Mouse (Mus musculus) heart, embryonic 10.5 days (tissue): ENCODE measurements around the gene Zfp14. TPM values are rescaled to one million over a fixed set of nuclear protein-coding genes. Genes with fewer than 3 reads are reported as not detected.

Source experiments
- DNase-seq: peaks from one replicate; pipeline ENCODE4 v3.0.0-alpha.2; 2017; ENCODE audit warnings: low spot score
- H3K27ac ChIP-seq: fragments of 300-500 bp; sonication (generic); 2 replicates; pipeline ENCODE4 v1.5.1; 2016; ENCODE audit warnings: mild to moderate bottlenecking
- H3K27me3 ChIP-seq: fragments of 300-500 bp; sonication (generic); 2 replicates; pipeline ENCODE4 v1.6.1; 2016; ENCODE audit warnings: mild to moderate bottlenecking; ENCODE audit not compliant: poor library complexity, insufficient read depth, severe bottlenecking
- H3K36me3 ChIP-seq: fragments of 300-500 bp; sonication (generic); 2 replicates; pipeline ENCODE4 v1.6.1; 2016; ENCODE audit warnings: mild to moderate bottlenecking, moderate library complexity
- H3K4me1 ChIP-seq: fragments of 300-500 bp; sonication (generic); 2 replicates; pipeline ENCODE4 v1.6.1; 2016; ENCODE audit warnings: mild to moderate bottlenecking
- H3K4me3 ChIP-seq: fragments of 300-500 bp; sonication (generic); 2 replicates; pipeline ENCODE4 v1.5.1; 2016; ENCODE audit warnings: mild to moderate bottlenecking, moderate library complexity
- H3K9me3 ChIP-seq: fragments of 300-500 bp; sonication (generic); 2 replicates; pipeline ENCODE4 v1.6.1; 2016; ENCODE audit warnings: mild to moderate bottlenecking, moderate library complexity
- WGBS: fragments of 180-500 bp; shearing (Covaris S2); methylation state at CpG from one replicate; pipeline ENCODE4 v1.1.7; 2016; 5-methylcytosine and 5-hydroxymethylcytosine counted together
- polyA plus RNA-seq: library from polyadenylated mRNA; unstranded; fragments of >200 nt; fragmentation: Nextera tagmentation; extraction: Ambion mirVana; gene quantifications from 2 replicates; pipeline ENCODE4 v1.2.1, GENCODE M21; 2016

Zfp14 gene
- polyA plus RNA-seq, 1 experiment from 2014 or later: 2.7 TPM

DNA sequence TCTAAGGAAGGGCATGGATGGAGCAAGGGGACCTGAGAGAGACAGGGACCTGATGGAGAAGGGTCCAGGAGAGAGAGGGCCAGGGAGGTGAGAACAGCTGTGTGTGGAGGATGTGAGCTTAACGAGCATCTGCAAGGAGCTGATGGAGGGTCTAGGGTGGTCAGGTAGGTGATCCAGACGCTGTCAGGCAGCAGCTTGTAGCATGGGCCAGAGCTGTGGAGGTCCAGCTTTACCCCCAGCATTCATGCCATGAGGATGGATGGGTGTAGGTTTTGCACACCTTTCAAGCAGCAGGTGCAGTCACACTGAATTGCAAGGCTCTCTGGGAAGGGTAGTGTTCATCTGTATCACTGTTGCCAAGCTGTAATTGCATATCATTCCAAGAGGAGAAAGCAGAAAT, 31.6 kb downstream of the Zfp14 start:
- Histone ChIP-seq H3K27ac (no peak overlapping the region), H3K36me3 (peaks cover 96% of the 10 kb centered on the region), H3K9me3 (no peaks in the 10 kb centered on the region), H3K4me1 (no peaks in the 10 kb centered on the region), H3K4me3 (no peak overlapping the region), H3K27me3 (no peaks in the 10 kb centered on the region)
- 89% methylated on average over 2 of the region's 2 CpGs for WGBS
- no peak for DNase-seq

DNA sequence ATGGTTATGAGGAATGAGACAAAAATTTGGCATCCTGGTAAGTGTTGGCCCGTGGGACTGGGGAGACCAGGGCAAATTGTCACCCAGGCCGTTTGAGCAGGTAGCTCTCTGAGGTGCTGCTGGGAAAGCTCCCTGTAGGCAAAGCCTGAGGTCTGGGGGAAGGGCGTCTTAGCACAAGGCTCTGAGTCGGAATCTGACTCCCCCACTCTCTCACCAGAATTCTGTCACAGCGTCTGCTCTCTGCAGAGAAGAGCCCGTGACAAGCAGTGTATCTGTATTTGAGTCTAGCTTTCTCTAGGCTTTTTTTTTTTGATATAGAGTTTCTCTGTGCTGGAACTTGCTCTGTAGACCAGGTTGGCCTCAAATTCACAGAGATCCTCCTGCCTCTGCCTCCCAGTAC, 34.0 kb downstream of the Zfp14 start:
- WGBS: 93% methylated on average over 6 of the region's 6 CpGs
- H3K27ac ChIP-seq: no peak overlapping the region
- peaks cover 92% of the 10 kb centered on the region for H3K36me3 ChIP-seq

DNA sequence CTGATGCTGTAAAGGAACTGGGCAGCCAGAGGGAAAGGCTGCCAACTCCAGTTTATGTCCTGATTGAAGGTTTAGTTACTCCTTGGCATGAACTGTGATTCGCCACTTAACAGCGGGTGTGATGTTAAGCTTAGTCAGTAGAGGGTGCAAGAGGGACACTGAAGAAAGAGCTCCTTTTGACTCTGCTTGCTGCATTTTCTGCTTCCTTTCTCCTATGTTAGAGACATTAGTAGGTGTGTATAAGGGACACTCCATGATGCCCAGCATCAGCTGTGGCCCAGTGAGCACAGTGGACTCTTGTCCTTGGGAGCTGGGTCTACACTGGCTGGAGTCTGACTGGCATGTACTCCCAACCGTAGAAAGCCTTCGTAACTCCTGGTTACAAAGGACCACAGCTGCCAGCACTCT, 38.2 kb downstream of the Zfp14 start:
- Histone ChIP-seq H3K4me3 (no peak overlapping the region), H3K4me1 (no peaks in the 10 kb centered on the region), H3K9me3 (no peaks in the 10 kb centered on the region), H3K27ac (no peak overlapping the region), H3K27me3 (no peaks in the 10 kb centered on the region), H3K36me3 (peaks cover 89% of the 10 kb centered on the region)
- 87% methylated on average over 4 of the region's 4 CpGs for WGBS
- peak; percentile 62 for DNase-seq

More for the DNA sequence above, 34.0 kb downstream of the Zfp14 start:
- no peaks in the 10 kb centered on the region for H3K27me3 ChIP-seq
- no peaks in the 10 kb centered on the region for H3K9me3 ChIP-seq
- H3K4me3 ChIP-seq: no peak overlapping the region
- H3K4me1 ChIP-seq: no peaks in the 10 kb centered on the region
- no peak for DNase-seq

DNA sequence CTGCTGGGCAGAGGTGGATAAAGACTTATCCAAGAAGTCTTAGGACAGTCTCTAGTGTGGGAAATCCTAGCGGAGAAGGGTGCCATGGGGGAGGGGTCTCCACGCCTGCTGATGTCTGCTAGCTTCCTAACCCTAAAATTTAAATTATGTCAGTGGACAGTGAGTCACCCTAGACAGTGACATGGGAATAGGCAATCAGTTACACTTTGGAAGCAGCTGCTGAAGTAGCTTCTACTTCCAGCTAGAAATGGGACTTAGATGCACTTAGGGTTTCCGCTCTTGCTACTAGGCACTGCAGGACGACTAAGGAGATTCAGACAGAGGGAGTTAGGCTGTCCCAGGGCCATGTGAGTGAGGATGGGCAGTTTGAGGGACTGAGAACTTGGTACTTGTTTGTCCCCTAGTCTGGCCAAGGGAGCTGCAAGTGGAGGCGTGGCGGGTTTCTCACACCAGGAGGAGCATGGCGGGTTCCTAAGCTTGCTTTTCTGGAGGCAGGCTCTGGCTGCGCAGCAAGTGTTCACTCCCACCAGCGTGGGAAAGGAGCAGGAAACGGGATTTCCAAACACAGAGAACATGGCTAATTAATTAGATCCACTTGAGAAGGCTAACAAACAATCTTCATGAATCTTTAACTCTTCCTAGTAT, 40.5 kb downstream of the Zfp14 start:
- no peak for DNase-seq
- no peak overlapping the region for H3K27ac ChIP-seq
- no peak overlapping the region for H3K4me3 ChIP-seq
- no peaks in the 10 kb centered on the region for H3K9me3 ChIP-seq
- peaks cover 87% of the 10 kb centered on the region for H3K36me3 ChIP-seq
- 90% methylated on average over 10 of the region's 10 CpGs for WGBS
- H3K4me1 ChIP-seq: no peaks in the 10 kb centered on the region
- no peaks in the 10 kb centered on the region for H3K27me3 ChIP-seq

DNA sequence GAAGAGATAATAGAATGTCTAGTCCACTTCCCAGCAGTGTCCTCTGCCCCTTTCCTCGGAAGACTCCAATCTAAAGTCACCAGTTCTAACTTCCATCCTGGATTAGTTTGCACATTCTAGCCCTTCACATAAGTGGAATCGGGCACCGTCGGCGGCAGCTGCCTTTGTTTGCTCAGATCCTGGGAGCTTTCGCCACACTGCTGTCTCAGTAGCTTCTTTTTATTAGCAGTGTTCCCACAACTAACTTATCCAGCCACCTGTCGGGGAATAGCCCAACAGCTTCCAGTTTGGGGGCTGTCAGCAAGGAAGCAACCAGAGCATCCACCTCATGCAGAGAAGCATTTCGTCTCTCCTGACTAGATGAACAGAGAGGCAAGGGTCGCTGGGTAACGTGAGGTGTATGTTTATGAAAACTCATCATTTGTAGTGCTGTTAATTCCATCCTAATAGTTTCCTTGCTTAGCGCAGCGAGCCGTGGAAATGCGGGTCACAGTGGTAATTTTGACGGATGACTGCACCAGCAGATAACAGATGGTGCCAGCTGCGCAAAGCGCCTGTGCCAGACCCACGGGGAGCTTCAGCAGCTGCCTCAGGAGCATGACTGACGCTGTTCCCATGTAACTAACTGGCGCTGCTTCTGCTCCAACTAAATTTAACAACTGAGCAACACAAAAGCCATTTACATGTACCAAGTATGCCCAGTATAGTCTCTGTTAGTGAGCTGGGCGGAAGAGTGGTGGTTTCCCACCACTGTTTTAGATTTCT, 41.7 kb downstream of the Zfp14 start:
- Histone ChIP-seq H3K27me3 (no peaks in the 10 kb centered on the region), H3K4me1 (no peaks in the 10 kb centered on the region), H3K36me3 (peaks cover 84% of the 10 kb centered on the region), H3K4me3 (no peak overlapping the region), H3K27ac (no peak overlapping the region), H3K9me3 (no peaks in the 10 kb centered on the region)
- no peak for DNase-seq
- 85% methylated on average over 21 of the region's 21 CpGs for WGBS

DNA sequence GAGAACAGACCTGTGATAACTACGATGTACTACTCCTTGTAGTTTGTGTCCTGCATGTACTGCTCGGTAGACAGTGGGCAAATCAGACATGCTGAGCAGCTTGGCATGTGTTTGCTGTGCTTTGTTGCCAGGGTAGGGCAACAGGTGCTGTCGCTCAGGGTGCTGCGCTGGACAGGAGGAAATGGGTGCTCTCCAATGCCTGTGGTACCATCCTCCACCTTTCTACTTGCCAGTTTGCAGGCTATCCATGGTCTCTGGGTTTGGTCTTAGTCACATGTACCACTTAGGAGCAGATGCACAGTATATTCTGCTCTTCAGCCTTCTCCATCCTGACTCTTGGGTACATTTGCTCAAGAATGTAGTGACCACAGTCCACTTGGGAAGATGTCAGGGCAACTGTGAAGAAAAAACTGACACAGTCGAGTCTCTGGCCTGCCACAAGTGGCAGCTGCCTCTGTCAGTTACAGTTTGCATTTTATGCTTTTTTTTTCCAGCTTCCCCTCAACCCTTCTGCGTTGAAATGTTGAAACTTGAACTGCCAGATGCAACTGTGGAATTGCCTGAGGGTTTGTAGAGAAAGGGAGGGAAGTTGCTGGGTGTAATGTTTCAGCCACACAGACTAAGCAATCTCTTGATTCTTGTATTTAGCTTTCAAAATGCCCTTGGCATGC, 43.0 kb downstream of the Zfp14 start:
- no peaks in the 10 kb centered on the region for H3K27me3 ChIP-seq
- peaks cover 81% of the 10 kb centered on the region for H3K36me3 ChIP-seq
- 87% methylated on average over 6 of the region's 6 CpGs for WGBS
- DNase-seq: no peak
- no peak overlapping the region for H3K4me3 ChIP-seq
- no peaks in the 10 kb centered on the region for H3K9me3 ChIP-seq
- H3K27ac ChIP-seq: no peak overlapping the region
- no peaks in the 10 kb centered on the region for H3K4me1 ChIP-seq

DNA sequence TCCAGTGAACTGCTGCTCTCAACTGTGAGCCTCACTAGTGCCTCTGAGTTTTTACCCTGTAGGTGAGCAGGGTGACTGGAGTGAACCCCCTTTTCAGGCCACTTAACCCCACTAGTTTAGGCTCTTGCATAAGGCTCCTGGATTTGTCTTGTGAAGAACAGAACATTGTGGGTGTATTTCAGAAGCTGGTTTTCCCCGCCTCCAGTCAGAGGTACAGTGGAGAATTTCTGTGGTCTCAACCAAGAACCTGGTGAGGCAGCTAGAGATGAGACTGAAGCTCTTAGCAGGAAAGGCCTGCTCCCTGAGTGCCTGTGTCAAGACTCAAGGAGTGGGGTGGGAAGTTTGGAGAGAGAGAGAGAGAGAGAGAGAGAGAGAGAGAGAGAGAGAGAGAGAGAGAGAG, 43.6 kb downstream of the Zfp14 start:
- Histone ChIP-seq H3K4me1 (no peaks in the 10 kb centered on the region), H3K4me3 (no peak overlapping the region), H3K9me3 (no peaks in the 10 kb centered on the region), H3K36me3 (peaks cover 80% of the 10 kb centered on the region), H3K27me3 (no peaks in the 10 kb centered on the region), H3K27ac (no peak overlapping the region)
- no peak for DNase-seq
- 91% methylated on average over 1 of the region's 1 CpGs for WGBS

DNA sequence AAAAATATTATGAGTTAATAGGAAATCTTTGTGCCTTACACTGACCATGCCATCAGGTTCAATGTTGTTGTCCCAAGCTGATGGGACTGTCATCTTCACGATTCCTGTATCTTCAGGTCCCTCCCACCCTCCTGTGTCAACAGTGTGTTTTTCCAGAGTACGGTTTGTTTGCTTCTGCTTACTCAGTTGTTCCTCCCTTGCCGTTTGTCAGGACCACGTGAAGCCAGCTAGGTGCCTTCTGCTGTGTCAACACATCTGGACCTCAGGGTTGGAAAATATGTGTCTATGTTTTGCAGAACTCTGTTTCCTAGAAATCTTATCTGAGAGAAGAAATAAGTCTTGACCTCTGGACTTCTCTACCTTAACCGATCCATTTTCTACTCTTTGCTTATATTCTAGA, 50.6 kb downstream of the Zfp14 start:
- Histone ChIP-seq H3K4me1 (peaks cover 7% of the 10 kb centered on the region), H3K27ac (no peak overlapping the region), H3K4me3 (no peak overlapping the region), H3K9me3 (no peaks in the 10 kb centered on the region), H3K27me3 (no peaks in the 10 kb centered on the region), H3K36me3 (peaks cover 79% of the 10 kb centered on the region)
- 69% methylated on average over 5 of the region's 5 CpGs for WGBS
- DNase-seq: no peak

DNA sequence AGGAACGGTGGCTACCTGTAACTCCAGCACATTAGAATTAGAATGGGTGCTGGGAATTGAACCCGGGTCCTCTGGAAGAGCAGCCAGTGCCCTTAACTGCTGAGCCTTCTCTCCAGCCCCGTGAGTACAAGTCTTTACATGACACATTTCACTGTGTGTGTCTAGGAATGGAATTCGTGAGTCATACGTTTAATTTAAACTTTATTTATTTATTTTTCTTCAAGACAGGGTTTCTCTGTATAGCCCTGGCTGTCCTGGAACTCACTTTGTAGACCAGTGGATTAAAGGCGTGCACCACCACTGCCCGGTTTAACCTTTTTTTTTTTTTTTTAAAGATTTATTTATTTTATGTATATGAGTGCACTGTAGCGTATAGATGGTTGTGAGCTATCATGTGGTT, 56.0 kb downstream of the Zfp14 start:
- H3K27ac ChIP-seq: no peak overlapping the region
- H3K27me3 ChIP-seq: no peaks in the 10 kb centered on the region
- no peak for DNase-seq
- H3K4me3 ChIP-seq: no peak overlapping the region
- H3K36me3 ChIP-seq: peaks cover 96% of the 10 kb centered on the region
- no peaks in the 10 kb centered on the region for H3K9me3 ChIP-seq
- 92% methylated on average over 8 of the region's 8 CpGs for WGBS
- peaks cover 7% of the 10 kb centered on the region for H3K4me1 ChIP-seq

DNA sequence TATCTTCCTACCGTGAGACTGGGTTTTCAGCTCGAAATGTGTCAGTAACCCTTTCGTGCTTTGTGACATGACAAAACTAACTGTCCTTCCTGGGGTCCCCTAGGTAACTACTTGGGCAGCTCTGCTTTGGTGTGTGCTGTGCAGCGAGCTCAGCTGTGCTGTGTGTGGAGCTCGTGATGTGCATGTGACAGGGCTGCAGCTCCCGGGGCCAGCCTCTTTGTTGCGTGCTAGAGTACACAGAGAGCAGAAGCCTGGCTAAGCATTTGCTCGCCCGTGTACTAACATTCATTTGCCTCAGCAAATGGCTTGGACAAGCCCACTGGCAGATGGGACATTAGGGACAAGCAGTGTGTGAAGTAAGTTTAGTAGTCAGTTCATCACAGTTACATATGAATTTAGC, 57.8 kb downstream of the Zfp14 start:
- 95% methylated on average over 9 of the region's 9 CpGs for WGBS

DNA sequence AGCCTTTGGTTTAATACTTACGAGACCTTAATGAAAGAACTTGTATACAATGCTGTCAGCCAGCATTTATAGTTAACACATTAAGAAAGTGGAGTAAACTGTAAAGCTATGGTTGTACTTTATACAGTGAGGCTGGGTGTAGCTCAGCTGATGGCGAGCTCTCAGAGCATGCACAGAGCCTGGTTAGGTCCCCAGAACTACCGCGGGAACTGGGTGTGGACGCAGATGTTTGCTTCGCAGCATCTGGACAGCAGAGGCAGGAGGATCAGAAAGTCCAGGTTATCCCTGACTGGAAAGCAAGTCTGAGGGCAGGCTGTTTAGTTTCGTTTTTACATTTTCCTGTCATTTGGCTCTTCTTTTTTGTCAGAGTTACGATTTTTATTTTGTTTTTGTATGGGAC, 58.5 kb downstream of the Zfp14 start:
- no peak for DNase-seq
- H3K4me3 ChIP-seq: no peak overlapping the region
- H3K4me1 ChIP-seq: peaks cover 2% of the 10 kb centered on the region; the same call in 1 of the 2 replicates
- H3K27me3 ChIP-seq: no peaks in the 10 kb centered on the region
- no peaks in the 10 kb centered on the region for H3K9me3 ChIP-seq
- peaks cover 89% of the 10 kb centered on the region for H3K36me3 ChIP-seq
- H3K27ac ChIP-seq: no peak overlapping the region
- 93% methylated on average over 8 of the region's 8 CpGs for WGBS

More for the DNA sequence above, 57.8 kb downstream of the Zfp14 start:
- Histone ChIP-seq H3K4me1 (peaks cover 7% of the 10 kb centered on the region), H3K9me3 (no peaks in the 10 kb centered on the region), H3K27me3 (no peaks in the 10 kb centered on the region), H3K27ac (no peak overlapping the region), H3K36me3 (peaks cover 90% of the 10 kb centered on the region), H3K4me3 (no peak overlapping the region)
- DNase-seq: no peak

DNA sequence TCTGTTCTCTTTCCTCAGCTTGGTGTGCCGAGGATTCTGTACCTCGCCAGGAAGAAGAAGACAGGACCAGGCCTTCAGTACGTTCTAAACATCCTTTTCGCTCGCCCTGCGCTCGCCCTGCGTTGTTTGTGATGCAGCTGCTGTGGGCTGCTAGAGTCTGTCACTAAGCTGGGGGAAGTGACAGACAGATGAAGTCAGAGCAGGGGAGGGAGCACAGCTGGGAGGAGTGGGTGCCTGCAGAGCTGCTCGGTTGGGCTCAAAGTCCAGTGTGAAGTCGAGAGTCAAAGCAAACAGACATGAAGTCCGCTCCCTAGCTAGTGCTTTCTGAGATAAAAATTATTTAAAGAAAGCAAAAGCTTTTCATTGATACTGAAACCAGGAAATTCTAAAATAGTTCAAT, 62.1 kb downstream of the Zfp14 start:
- DNase-seq: no peak
- no peaks in the 10 kb centered on the region for H3K9me3 ChIP-seq
- peaks cover 8% of the 10 kb centered on the region for H3K4me1 ChIP-seq
- no peak overlapping the region for H3K4me3 ChIP-seq
- no peak overlapping the region for H3K27ac ChIP-seq
- H3K36me3 ChIP-seq: peaks cover 76% of the 10 kb centered on the region
- no peaks in the 10 kb centered on the region for H3K27me3 ChIP-seq
- WGBS: 80% methylated on average over 11 of the region's 11 CpGs

DNA sequence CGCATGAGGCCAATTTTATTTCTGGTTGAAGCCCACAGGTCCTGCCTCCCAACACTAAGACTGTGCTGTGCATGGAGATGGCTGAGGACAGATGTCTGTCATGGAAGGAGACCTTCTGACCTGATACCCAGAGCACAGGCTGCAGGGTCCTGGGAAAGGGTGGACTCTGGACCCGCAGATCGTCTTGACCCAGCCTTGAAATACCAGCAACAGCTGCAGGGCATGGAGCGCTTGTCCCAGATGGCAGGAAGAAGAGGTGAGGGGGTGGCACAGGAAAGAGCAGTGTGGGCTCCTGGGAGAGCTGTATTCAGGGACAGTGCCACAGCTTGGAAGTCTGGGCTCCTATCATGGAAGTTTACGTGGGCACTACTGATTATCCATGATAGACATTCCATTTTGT, 63.6 kb downstream of the Zfp14 start:
- Histone ChIP-seq H3K27ac (no peak overlapping the region), H3K4me3 (no peak overlapping the region), H3K27me3 (no peaks in the 10 kb centered on the region), H3K36me3 (peaks cover 63% of the 10 kb centered on the region), H3K9me3 (no peaks in the 10 kb centered on the region), H3K4me1 (peaks cover 16% of the 10 kb centered on the region)
- DNase-seq: no peak
- 94% methylated on average over 5 of the region's 5 CpGs for WGBS
